Mouse (Mus musculus) adrenal gland, adult 2 months (tissue): ENCODE results near the gene 4833427G06Rik. TPM values are rescaled to one million over a fixed set of nuclear protein-coding genes. Genes with fewer than 3 reads are reported as not detected.
A peak's percentile ranks its signal among the peaks of the same experiment; 100 is the strongest.

Source experiments
- DNase-seq: peaks from one replicate; pipeline ENCODE4 v3.0.0; 2021
- microRNA-seq, 2 experiments: library from miRNA; unstranded; fragments of <30 nt; microRNA quantifications; one replicate each; pipeline ENCODE4 v1.2.0; 2021
- polyA plus RNA-seq: library from polyadenylated mRNA; depleted of rRNA; stranded (reverse); fragments of >200 nt; gene quantifications from 2 replicates; pipeline ENCODE4 v1.2.3, GENCODE M21; 2012; rRNA removed
- total RNA-seq, 2 experiments: library from RNA; stranded (reverse); gene quantifications; 2 replicates each; pipeline ENCODE4 v1.2.3; 2021

4833427G06Rik gene
- total and polyA plus RNA-seq, 3 experiments: not detected

GRCm38 (mm10) chr9:51068202-51068601, 33.7 kb downstream of the 4833427G06Rik start:
- no peak for DNase-seq

DNA sequence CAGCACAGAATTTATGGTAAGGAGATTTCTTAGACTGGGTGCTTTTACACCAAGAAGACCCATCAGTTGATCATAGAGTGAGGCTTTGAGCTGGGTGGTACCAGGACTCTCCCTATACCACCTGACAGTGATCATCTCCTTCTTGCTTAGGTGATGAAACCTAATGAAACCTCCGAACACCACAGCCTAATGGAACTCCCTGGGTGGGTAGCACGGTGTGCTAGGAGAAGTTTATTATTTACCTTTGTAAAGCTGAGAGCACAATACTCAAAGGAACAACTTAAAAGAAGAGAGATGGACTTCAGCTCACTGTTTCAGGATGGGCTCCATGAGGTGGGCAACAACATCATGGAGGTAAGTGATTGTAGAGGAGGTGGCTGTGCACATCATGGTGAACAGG, 41.3 kb downstream of the 4833427G06Rik start, which contains the start of gene Btg4:
Btg4 (plus strand) TSS at position 301 of the 400 bp plus-strand sequence.
- no peak for DNase-seq

DNA sequence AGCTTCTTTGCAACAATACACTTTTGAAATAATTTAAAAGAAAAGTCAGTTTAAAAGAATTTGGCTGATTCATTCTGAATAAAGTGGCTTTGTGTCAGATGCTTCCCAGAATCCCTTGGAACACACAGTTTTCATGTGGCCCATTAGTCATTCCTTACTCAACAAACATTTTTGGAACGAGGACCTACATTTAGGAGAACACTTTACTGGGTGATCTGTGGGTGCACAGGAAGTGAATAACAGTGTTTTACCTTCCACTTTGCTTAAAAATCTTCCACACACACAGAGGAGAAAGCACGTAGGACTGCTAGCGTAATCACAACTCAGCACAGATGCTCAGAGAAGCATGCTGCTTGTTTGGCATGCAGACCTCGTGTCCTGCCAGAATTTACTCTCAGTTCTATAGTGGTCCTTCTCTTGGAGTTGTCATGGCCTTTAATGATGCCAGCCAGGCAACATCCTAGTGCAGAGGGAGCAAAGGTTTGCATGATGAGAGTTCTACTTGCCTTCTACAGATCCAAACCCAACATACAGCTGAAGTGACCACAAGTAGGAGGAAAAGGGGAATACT, 42.8 kb downstream of the 4833427G06Rik start:
- peak; percentile 26 for DNase-seq

GRCm38 (mm10) chr9:51056360-51057324, 45.2 kb downstream of the 4833427G06Rik start:
- DNase-seq: no peak

- no peak for DNase-seq
Measured at GRCm38 (mm10) chr9:51052180-51052579, 49.7 kb downstream of the 4833427G06Rik start.

GRCm38 (mm10) chr9:51042136-51042535, 59.7 kb downstream of the 4833427G06Rik start:
- DNase-seq: no peak

- no peak for DNase-seq
Measured at GRCm38 (mm10) chr9:51041491-51041980, 60.3 kb downstream of the 4833427G06Rik start.

DNA sequence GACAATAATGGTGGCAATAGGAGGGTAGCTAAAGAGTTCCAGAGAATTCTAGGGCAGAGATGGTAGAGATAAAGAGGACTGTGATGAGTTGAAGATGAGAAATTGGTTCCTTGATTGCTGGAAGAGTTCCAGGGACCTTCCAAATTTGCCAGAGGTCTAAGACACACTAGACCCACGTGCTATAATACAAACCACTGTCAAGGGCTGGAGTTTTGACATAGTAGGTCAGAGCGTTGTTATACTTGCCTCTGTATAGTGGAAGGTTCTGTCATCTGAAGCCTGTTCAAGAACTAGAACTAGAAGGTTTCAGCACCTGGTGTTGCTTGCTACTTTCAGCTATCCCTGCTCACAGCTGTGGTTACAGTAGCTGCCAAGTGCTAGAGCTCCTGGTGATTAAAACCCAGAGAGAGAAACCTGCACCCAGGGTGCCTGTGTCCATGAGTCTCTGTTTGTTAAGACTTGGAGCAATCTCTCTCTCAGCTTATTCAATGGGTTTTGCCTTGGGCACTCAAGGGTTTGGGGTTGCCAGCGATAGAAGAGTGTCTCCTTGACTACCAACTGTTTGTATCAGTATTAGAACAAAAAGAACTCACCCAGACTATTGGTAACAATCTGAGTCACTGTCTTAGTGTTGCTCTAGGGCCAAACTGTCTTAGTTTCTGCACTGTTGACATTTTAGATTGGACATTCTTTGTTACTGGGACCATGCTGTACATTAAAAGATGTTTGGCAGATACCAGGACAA, 68.9 kb downstream of the 4833427G06Rik start:
- no peak for DNase-seq

DNA sequence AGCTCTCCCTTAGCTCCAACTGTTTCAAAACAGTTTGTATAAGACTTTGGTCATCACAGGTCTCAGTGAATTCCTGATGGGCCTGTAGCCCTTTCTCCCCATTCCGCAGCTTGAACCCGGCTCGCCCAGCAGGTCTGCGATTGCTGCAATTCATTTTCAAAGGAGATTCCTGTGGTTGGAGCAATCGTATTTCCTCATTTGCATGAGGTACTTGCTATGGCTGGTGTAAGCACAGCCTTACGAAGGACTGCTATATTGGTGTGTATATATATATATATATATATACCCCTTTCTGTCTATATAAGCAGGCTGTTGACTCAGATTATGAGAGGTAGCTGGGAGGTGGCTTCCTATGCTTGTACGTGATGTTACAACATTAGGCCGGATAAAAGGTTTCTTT, 69.6 kb downstream of the 4833427G06Rik start:
- no peak for DNase-seq

DNA sequence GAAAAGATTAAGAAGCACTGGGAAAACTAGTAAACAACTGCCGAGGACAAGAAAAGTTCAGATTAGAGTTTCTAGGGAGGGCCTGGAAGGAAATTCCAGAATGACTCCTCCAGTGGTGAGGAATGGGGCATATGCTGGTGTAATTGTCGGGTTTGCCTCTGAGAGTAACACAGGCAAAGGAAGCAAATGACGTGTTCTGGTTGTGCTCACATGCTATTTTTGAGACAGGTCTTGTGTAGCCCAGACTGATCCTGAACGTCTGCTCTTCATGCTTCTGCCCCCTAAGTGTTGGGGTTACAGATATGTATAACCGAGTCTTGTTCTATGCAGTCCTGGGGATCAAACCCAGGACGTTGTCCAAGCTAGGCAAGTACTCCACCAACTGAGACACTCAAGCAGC, 70.3 kb downstream of the 4833427G06Rik start:
- no peak for DNase-seq

Small RNA genes lying within 50 kb of the gene (microRNA-seq; reads per million reads assigned to microRNA genes)
- gene Mir34b: 40.4 to 78.6 reads per million in 2 experiments
- gene Mir34c: 1,295 to 2,581 reads per million in 2 experiments

Other genes starting within 250 kb of the 4833427G06Rik start
- gene Sik2, start 93.0 kb downstream of the 4833427G06Rik start, total RNA-seq: 100 to 1,000 TPM; 107 to 108 TPM
- gene Sik2, start 93.0 kb downstream of the 4833427G06Rik start, polyA plus RNA-seq: 81.4 and 146 TPM in 2 replicates
- not detected for gene Btg4, start 41.2 kb downstream of the 4833427G06Rik start, total RNA-seq
- gene Btg4, start 41.2 kb downstream of the 4833427G06Rik start, polyA plus RNA-seq: not detected in 2 replicates
- 1 to 10 TPM; 5.8 to 9.1 TPM for gene Layn, start 25.0 kb downstream of the 4833427G06Rik start, total RNA-seq
- gene Layn, start 25.0 kb downstream of the 4833427G06Rik start, polyA plus RNA-seq: 1.2 and 2.8 TPM in 2 replicates
- gene Gm32742, start 63.4 kb upstream of the 4833427G06Rik start, total RNA-seq: not detected
- not detected in 2 replicates for gene Gm32742, start 63.4 kb upstream of the 4833427G06Rik start, polyA plus RNA-seq
- gene Pou2af1, start 111.6 kb upstream of the 4833427G06Rik start, total RNA-seq: under 1 TPM; 0.32 to 0.48 TPM
- gene Pou2af1, start 111.6 kb upstream of the 4833427G06Rik start, polyA plus RNA-seq: 0.41 and 0.45 TPM in 2 replicates
- gene Colca2, start 176.5 kb upstream of the 4833427G06Rik start, total RNA-seq: 1 to 10 TPM; 2.2 to 4.0 TPM
- 3.5 and 3.8 TPM in 2 replicates for gene Colca2, start 176.5 kb upstream of the 4833427G06Rik start, polyA plus RNA-seq
- gene 1810046K07Rik, start 226.8 kb upstream of the 4833427G06Rik start, total RNA-seq: not detected
- 0.08 TPM in 1 of 2 replicates, not detected in the other for gene 1810046K07Rik, start 226.8 kb upstream of the 4833427G06Rik start, polyA plus RNA-seq